Mouse (Mus musculus) adrenal gland, postnatal 4 days (tissue): Measurements from ENCODE around the gene Emp3. TPM values are rescaled to one million over a fixed set of nuclear protein-coding genes. Genes with fewer than 3 reads are reported as not detected.
"Not testable (repeated sequence)": the region's sequence is repeated elsewhere in the genome, so short reads cannot be mapped to it uniquely, and the experiment has no call there.

Experiments used
- DNase-seq, 2 experiments: peaks; one replicate each; pipeline ENCODE4 v3.0.0; 2021 to 2022; ENCODE audit warnings: low spot score in 2 of 2, mixed read lengths in 2 of 2
- total RNA-seq, 2 experiments: library from RNA; stranded (reverse); gene quantifications; 2 replicates each; pipeline ENCODE4 v1.2.3; 2021

The Emp3 gene
- total RNA-seq, 2 experiments from 2014 or later: 191 to 202 TPM

DNA sequence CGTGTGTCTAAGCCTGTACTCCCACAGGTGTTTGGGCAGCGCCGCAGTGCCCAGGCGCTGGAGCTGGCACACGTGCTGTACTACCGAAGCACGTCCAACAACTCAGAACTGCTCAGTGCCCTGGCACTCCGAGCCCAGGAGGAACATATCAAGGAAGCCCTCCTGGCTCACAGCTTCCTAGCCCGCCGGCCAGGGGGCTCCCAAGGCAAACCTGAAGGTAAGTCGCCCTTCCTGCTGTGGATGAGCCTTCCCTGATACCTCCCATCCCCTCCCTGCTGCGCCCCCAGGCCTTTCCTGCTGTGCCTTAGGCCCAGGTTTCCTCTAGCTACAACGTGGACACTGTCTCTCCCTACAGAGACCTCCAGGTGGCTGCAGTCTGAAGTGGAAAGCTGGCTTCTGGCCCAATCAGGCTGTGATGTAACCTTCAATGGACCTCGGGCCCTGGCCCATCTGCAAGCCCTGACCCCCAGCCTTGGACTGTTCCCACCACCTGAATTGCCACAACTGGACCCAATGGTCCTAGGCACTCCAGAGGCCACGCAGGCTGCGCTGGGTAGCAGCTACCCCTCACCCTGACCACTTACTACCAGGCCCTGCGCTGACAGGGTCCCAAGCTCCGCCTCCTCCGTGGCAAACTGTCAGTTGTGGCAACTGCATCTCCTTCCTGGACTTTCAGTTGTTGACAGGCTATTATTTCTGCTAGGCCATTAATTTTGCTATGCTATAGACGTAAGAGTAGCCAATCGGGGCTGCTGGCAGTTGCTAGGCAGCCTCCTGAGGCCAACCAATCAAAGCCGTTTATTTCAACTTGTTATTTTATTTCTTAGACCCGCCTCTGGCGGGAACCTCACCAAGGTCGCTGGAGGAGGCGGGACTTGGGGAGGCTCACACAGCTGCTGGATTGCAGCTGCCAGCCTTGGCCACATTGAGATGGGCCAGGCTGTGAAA, 4.9 kb downstream of the Emp3 start:
- peak; percentile 68 to 71 for DNase-seq

DNA sequence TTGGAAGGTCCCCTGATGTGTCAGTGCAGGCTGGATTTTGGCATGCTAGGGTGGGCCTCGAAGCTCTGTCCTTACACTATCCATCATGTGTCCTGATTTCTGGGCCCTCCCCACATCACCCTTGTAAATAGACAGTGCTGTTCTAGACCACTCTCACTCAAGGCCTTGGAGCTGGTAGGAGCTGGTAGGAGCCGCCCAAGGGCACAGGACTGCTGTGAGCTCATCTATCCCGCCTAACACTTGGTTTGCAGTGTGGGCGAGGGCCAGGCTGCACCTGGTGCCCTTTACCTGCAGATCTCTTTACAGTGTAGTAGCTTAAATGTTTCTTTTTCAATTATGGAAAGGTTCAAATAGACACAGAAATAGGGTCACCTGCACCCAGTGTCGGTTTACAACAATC, 6.2 kb downstream of the Emp3 start:
- no peak for DNase-seq

DNA sequence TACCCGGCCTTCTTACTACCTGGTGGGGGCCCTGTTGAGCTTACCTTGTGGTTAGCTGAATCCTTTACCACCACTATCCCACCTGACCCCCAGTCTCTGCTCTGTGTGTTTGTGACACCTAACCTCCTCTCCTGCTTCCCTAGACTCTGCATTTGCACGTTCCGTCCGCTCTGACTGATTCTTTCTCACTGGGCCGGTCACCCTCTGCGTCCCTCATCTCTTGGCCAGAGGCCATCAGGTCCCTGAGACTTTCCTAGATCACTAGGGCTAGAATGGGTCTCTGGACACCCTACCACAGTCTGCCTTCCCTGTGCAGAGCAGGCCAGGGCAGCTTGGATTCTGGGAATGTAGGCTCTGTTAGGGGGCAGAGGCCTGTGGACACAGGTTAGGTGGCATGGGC, 7.1 kb downstream of the Emp3 start:
- no peak for DNase-seq

DNA sequence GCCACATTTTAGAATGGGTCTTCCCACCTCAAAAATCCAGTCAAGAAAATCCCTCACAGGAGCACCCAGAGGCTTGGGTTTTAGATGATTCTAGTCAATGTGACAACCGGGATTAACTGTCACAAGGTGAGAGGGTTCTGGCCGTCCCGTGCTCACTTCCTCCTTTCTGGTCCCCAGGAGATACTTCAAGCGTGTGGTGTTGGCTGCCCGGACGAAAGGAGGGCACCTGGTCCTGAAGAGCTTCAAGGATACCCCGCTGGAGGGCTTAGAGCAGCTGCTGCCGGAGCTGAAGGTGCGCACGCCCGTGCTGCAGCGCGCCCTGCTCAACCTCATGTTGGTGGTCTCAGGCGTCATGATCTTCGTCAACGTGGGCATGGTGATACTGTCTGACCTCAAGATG, 12.1 kb downstream of the Emp3 start:
- no peak for DNase-seq

- DNase-seq: no peak
Observed at GRCm38 (mm10) chr7:45908384-45908783, 12.8 kb downstream of the Emp3 start.

- no peak for DNase-seq
Observed at GRCm38 (mm10) chr7:45906622-45907021, 14.6 kb downstream of the Emp3 start.

DNA sequence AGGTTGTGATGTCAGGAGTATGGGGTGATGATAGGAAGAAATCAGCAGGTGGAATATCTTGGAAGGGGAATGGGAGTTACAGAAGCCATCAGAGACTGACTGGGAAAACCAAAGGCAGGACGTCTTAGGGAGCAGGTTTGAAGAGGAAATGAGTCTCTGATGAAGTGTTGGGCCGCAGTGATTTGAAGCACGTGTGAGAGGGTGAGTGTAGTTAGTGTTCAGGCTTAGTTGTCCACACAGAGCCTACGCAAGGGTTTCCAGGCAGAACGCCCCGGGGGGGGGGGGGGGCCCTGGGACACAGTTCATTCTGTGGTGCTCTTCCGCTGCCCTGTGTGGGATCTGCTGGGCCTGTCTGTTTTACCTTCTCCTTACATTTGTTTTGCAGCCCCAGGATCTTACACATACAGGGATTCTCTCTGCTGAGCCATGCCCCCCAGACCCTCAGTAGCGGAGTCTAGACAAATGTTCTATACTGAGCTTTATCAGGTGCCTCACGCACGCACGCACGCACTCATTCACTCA, 18.7 kb downstream of the Emp3 start:
- no peak for DNase-seq

GRCm38 (mm10) chr7:45901562-45901961, 19.6 kb downstream of the Emp3 start:
- no peak for DNase-seq

GRCm38 (mm10) chr7:45898125-45898524, 23.1 kb downstream of the Emp3 start:
- DNase-seq: not testable (repeated sequence)

- peak in 1 of 2 experiments; percentile 37 for DNase-seq
Observed at GRCm38 (mm10) chr7:45897258-45897757, 23.9 kb downstream of the Emp3 start.

DNA sequence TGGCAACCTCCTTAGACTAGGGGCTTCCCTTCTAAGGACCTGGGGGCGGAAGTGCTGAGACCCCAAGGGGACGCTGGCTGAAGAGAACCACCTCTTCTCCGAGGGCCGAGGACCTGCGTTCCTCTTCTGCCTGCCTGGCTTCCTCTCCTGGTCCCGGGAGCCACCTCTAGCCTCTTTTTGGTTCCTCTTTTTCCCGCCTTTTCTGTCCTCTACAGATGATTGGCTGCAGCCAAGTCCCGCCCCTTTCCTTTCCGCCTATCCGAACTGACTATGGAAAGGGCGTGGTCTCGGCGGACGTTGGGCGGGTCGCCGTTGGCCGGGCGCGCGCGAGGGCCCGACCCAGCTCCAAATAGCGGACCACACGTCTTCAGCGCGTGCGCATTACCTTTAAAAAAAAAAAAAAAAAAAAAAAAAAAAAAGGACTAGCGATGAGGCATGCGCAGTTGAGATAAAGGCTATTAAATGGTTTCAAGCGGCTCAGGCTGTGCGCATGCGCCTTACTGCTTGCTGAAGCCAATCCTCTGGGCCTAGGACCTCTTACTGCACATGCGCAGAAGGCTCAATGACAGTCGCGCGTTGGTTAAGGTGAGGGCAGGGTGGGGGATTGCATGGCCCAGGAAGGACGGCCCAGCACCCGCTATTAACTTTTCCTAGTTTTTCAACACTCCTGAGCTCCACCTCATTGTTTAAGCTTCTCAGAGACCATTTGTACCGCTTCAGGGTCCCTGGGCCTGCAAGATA, 24.5 kb downstream of the Emp3 start, which contains the start of the genes Syngr4 and Tmem143:
Syngr4 (minus strand) TSS at position 198 of the 741 bp plus-strand sequence.
Tmem143 (plus strand) TSS at position 425 of the 741 bp plus-strand sequence.
- peak; percentile 85 to 89 for DNase-seq

DNA sequence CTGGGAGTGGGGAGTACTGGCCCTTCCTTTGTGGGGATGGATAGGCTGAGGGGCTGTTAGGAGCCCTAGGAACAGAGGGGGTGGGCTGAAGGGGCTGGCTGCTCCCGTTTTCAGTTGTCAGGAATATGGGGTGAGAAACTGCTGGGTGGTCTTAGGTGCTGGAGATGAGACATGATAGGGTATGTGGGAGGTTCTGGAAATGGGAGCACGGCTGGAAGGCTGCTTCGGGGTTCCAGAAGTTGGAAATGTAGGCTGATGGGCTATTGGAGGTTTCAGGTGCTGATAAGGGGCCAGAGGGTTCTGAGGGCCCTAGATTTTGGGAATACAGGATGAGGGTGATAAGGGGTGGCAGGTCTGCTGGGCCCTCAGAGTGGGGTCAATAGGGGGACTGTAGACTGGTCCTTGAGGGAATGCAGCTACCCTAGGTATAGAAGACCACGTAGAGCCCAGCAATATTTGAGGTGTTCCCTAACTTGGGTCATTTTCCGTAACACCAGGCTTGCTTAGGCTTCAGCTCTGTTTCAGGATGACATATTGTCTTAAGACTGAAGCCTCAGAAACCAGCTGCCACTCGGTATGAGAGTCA, 25.2 kb downstream of the Emp3 start:
- no peak for DNase-seq

DNA sequence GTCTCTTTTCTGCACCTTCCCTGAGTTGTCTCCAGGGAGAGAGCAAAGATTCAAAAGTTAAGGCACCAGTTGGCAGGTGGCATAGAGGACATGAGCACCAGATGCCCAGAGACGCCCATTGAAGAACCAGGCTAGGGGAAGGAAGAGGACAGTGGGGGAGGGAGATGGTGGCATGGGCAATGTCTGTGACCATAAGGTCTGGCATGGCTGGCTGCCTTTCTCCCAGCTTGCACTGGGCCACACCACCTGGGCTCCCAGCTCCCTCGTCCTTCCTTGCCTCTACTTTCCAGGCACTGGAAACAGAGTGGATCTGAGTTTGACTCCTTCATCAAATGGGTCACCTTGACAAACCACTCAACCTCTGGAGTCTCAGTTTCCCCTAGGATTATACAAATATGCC, 28.6 kb downstream of the Emp3 start:
- no peak for DNase-seq

- DNase-seq: no peak
Observed at GRCm38 (mm10) chr7:45887246-45887645, 34.0 kb downstream of the Emp3 start.

- DNase-seq: no peak
Observed at GRCm38 (mm10) chr7:45881011-45881410, 40.2 kb downstream of the Emp3 start.

GRCm38 (mm10) chr7:45880531-45880930, 40.7 kb downstream of the Emp3 start:
- DNase-seq: no peak

DNA sequence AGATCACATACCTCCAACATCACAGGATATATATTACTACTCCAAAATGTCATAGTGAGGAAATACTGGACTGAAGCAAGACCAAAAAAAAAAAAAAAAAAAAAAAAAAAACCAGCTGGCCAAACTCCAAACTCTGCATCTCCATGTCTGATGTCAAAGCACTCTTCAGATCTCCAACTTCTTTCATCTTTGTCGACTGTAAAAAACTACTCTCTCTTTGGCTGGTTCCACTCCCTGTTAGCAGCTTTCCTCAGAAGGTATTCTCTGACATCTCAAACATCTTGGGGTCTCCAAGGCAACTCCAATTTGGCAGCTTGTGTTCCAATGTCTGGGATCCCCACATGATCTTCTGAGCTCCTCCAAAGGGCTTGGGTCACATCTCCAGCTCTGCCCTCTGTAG, 42.9 kb downstream of the Emp3 start, which contains the start of gene Grin2d:
Grin2d (minus strand) TSS at position 101 of the 400 bp plus-strand sequence.
- not testable (repeated sequence) for DNase-seq

DNA sequence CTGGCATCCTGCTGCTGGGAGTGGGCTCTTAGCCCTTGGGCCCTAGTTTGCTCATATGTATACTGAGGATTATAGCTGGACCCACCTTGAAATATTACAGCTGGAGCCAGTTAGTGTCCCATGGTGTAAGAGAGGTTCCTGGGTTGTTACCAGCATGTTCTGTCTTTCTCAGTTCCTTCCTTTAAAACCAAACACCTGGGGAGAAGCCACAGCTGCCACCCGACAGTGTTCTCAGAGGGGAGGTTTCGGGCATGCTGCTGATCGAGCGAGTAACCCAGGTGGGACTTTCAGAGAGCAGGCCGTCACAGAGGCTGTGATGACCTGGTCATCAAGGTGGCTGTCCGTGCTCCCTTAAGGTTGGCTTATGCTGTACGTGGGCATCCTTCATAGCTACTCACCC, 44.3 kb downstream of the Emp3 start:
- DNase-seq: no peak

- peak; percentile 33 to 53 for DNase-seq
Observed at GRCm38 (mm10) chr7:45873061-45873947, 47.9 kb downstream of the Emp3 start.

GRCm38 (mm10) chr7:45872624-45873023, 48.6 kb downstream of the Emp3 start, which contains the start of gene Kdelr1:
Kdelr1 (plus strand) TSS chr7:45872772.
- peak; percentile 79 to 82 for DNase-seq
